Mouse (Mus musculus) heart, adult 2 months (tissue): ENCODE data around the gene Zfp950. TPM values are rescaled to one million over a fixed set of nuclear protein-coding genes. Genes with fewer than 3 reads are reported as not detected.
A peak's percentile ranks its signal among the peaks of the same experiment; 100 is the strongest.

ENCODE experiments used
- DNase-seq, 2 experiments: peaks; one replicate each; pipeline ENCODE4 v3.0.0; 2021
- H3K27ac ChIP-seq: fragments of 200-600 bp; 2 replicates; pipeline ENCODE4 v1.8.1; 2022
- H3K27me3 ChIP-seq: fragments of 200-500 bp; 2 replicates; pipeline ENCODE4 v1.6.1; 2012; ENCODE audit warnings: mild to moderate bottlenecking, low read length, inconsistent platforms, mixed read lengths; ENCODE audit not compliant: control insufficient read depth, insufficient read depth
- H3K36me3 ChIP-seq: fragments of 200-500 bp; 2 replicates; pipeline ENCODE4 v1.6.1; 2012; ENCODE audit warnings: low read length, inconsistent platforms; ENCODE audit not compliant: control insufficient read depth, insufficient read depth
- H3K4me1 ChIP-seq: fragments of 200-500 bp; 2 replicates; pipeline ENCODE4 v1.6.1; 2011; ENCODE audit warnings: low read length; ENCODE audit not compliant: control insufficient read depth, insufficient read depth
- H3K4me3 ChIP-seq: fragments of 200-600 bp; 2 replicates; pipeline ENCODE4 v1.8.1; 2022
- H3K79me2 ChIP-seq: fragments of 200-500 bp; replicated peaks from 2 replicates; pipeline ENCODE4 v1.6.1; 2012; ENCODE audit warnings: mild to moderate bottlenecking, inconsistent platforms, low read length, moderate library complexity, mixed read lengths; ENCODE audit not compliant: control insufficient read depth, insufficient read depth
- H3K9ac ChIP-seq: fragments of 200-500 bp; 2 replicates; pipeline ENCODE4 v1.6.1; 2012; ENCODE audit warnings: low read depth, mild to moderate bottlenecking, control low read depth, inconsistent platforms, low read length, mixed read lengths
- CTCF ChIP-seq: fragments of 200-600 bp; IDR thresholded peaks from 2 replicates; pipeline ENCODE4 v1.8.1; 2022; ENCODE audit warnings: antibody characterized with exemption, mild to moderate bottlenecking, moderate library complexity
- EP300 ChIP-seq: fragments of 200-500 bp; IDR thresholded peaks from 2 replicates; pipeline ENCODE4 v1.6.1; 2011; ENCODE audit warnings: low read depth, low read length, control low read depth; ENCODE audit not compliant: insufficient read depth
- POLR2A ChIP-seq: fragments of 200-500 bp; IDR thresholded peaks from 2 replicates; pipeline ENCODE4 v1.6.1; 2011; ENCODE audit warnings: mild to moderate bottlenecking, low read depth, low read length, control low read depth; ENCODE audit not compliant: insufficient read depth
- WGBS: fragments of 180-500 bp; shearing (Covaris S2); methylation state at CpG from one replicate; pipeline ENCODE4 v1.1.7; 2018; 5-methylcytosine and 5-hydroxymethylcytosine counted together
- intact Hi-C: fragments of 180-260 bp; cut with DNase I; formaldehyde crosslinking; loops from one replicate; pipeline ENCODE4 v1.15.1; 2025
- polyA plus RNA-seq: library from polyadenylated mRNA; depleted of rRNA; stranded (reverse); fragments of >200 nt; gene quantifications from 2 replicates; pipeline ENCODE4 v1.2.3, GENCODE M21; 2012
- total RNA-seq, 2 experiments: library from RNA; stranded (reverse); gene quantifications; 2 replicates each; pipeline ENCODE4 v1.2.3; 2021

Zfp950 gene
- total and polyA plus RNA-seq, 3 experiments: 4.7 to 10.5 (median 7.3) TPM

DNA sequence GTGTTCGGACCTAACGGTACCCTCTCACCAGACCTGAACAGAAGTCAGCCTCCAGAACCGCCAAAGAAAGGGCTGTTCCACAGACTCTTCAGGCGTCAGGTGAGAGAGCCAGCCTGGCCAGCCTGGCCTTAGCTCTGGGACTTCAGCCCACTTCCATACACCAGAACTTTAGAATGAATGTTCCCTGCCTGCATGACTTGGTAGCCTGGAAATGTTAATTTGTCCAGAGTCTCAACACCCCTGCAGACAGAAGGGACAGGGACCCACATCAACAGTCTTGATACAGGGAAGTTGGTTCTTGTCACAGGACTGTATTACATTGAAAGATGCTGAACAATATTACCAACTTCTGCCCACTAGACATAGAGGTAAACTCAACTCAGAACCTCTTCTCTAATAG is 50.1 kb downstream of the Zfp950 start:
- Histone ChIP-seq H3K9ac (no peak overlapping the region), H3K36me3 (no peaks in the 10 kb centered on the region)
- 94% methylated on average over 4 of the region's 4 CpGs for WGBS

DNA sequence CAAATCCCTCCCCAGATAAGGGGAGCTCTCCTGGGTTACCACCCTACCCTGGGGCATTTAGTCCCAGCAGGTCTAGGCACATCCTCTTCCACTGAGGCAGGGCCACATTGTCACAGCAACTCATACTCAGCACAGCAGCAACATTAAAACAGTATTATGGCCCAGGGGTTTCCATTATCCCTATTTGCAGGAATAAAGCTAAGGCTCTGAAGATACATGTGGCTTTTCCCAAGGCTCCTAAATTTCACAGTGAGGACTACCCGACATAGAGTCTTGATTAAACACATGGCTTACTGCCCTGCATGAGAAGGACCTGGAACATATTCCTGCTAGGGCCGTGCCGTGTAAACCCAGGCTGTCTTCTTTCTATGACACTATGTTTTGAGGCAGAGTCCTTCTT is 51.6 kb downstream of the Zfp950 start:
- TF ChIP-seq CTCF (no peak), EP300 (no peak), POLR2A (no peak)
- Histone ChIP-seq H3K79me2 (no peaks in the 10 kb centered on the region), H3K4me3 (no peak overlapping the region), H3K4me1 (no peaks in the 10 kb centered on the region; the same call in 1 of the 2 replicates), H3K36me3 (no peaks in the 10 kb centered on the region), H3K9ac (no peak overlapping the region), H3K27ac (no peak overlapping the region), H3K27me3 (no peaks in the 10 kb centered on the region)
- 93% methylated on average over 3 of the region's 3 CpGs for WGBS
- DNase-seq: no peak
- intact Hi-C loops: no loop called here

More for the DNA sequence above, 50.1 kb downstream of the Zfp950 start:
- no peaks in the 10 kb centered on the region for H3K27me3 ChIP-seq
- intact Hi-C loops: no loop called here
- DNase-seq: no peak
- H3K27ac ChIP-seq: no peak overlapping the region
- no peaks in the 10 kb centered on the region for H3K4me1 ChIP-seq
- H3K79me2 ChIP-seq: no peaks in the 10 kb centered on the region
- H3K4me3 ChIP-seq: no peak overlapping the region
- no peak for TF ChIP-seq EP300
- no peak for TF ChIP-seq CTCF
- TF ChIP-seq POLR2A: no peak

DNA sequence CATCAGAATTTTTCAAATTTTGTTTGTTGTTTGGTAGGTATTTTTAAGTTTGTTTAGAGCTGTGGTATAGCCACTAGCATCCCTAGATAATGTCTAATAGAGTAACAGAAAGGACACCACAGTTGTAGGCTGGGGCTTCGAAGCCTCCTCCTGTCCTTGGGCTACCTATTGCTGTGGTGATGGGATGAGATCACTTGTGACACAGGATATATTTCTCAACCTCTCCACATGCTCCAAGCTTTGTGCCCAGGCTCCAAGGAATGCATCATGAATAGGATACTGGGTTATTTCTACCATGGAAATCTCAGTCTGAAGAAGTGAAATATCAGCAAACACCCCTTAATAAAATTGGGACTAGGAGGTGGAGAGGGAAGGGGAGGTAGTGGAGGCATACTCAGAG is 52.9 kb downstream of the Zfp950 start:
- DNase-seq: no peak
- H3K4me3 ChIP-seq: no peak overlapping the region
- H3K4me1 ChIP-seq: no peaks in the 10 kb centered on the region; the same call in 1 of the 2 replicates
- no peaks in the 10 kb centered on the region for H3K79me2 ChIP-seq
- intact Hi-C loops: no loop called here
- no peak overlapping the region for H3K27ac ChIP-seq
- no peaks in the 10 kb centered on the region for H3K36me3 ChIP-seq
- TF ChIP-seq CTCF (no peak), POLR2A (no peak), EP300 (no peak)
- H3K9ac ChIP-seq: no peak overlapping the region
- no peaks in the 10 kb centered on the region for H3K27me3 ChIP-seq
- WGBS: 100% methylated on average over 1 of the region's 1 CpGs

DNA sequence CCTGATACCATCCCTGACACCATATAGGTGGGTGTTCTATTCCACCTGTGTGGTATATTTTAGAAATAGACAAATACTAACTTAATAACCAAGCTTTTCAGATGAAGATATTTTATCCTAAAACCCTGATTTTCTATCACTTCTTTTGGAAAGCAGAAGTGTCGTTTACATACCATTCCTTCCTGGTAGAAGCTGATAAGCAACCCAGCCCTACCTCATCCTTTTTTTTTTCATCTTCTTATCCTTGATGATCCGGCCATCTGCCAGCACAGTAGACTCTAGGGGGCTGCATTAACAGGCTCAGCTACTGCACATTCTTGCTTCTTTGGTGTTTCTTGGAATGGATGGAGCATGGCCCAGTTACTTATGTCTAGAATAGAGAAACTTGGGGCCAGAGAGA is 55.4 kb downstream of the Zfp950 start:
- Histone ChIP-seq H3K9ac (no peak overlapping the region), H3K4me1 (no peaks in the 10 kb centered on the region; the same call in 1 of the 2 replicates), H3K27ac (no peak overlapping the region), H3K27me3 (no peaks in the 10 kb centered on the region), H3K79me2 (no peaks in the 10 kb centered on the region), H3K4me3 (no peak overlapping the region), H3K36me3 (no peaks in the 10 kb centered on the region)
- no peak for TF ChIP-seq EP300
- intact Hi-C loops: loop anchor here (1.0 kb wide), 1 partner anchor 202 kb away; no protein-coding TSS in a partner anchor
- DNase-seq: no peak
- WGBS: 70% methylated on average over 2 of the region's 2 CpGs

DNA sequence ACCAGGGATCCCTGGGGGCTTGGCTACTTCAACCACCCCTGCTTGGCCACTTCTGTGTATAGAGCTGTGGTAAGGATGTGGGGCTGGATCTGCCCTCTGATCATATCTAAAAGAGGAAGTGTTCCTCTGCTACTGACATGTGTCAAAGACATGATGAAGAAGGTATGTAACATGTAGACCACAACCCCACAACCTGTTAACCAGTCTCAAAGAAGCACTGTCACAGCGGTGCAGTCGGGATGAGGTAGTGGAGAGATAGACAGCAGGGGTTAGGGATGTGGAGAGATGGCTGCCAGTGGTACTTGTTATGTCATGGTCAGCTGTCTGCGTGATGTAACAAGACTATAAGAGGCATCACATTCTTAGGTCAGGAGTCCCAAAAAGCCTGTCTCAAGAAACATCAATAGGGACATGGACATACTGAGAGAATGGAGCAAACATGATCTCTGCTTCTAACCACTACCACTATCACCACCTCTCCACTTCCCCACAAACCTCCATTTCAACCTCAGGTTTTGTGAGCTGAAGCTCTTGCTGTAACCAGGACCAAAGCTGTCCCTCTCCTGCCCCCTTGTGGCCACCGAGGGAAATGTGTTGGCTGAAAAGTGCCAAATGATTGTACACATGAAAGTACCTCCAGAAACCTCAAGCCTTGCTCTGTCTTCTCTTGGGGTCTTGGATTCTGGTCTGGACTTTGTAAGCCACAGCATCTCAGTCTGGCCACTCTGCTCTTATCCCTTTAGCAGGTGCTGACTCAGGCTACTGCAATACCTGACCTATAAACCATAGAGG is 56.3 kb downstream of the Zfp950 start:
- WGBS: 41% methylated on average over 4 of the region's 4 CpGs
- intact Hi-C loops: loop anchor here (1.0 kb wide), 1 partner anchor 195 kb away; the partner anchor contains the start of gene Grk5
- peak; percentile 86 to 91 for DNase-seq
- TF ChIP-seq EP300 (peak; percentile 97), POLR2A (no peak), CTCF (peak; percentile 97)
- Histone ChIP-seq H3K9ac (no peak overlapping the region), H3K36me3 (no peaks in the 10 kb centered on the region), H3K4me3 (no peak overlapping the region), H3K4me1 (peaks cover 2% of the 10 kb centered on the region; the same call in 1 of the 2 replicates), H3K27ac (no peak overlapping the region), H3K27me3 (no peaks in the 10 kb centered on the region), H3K79me2 (no peaks in the 10 kb centered on the region)

DNA sequence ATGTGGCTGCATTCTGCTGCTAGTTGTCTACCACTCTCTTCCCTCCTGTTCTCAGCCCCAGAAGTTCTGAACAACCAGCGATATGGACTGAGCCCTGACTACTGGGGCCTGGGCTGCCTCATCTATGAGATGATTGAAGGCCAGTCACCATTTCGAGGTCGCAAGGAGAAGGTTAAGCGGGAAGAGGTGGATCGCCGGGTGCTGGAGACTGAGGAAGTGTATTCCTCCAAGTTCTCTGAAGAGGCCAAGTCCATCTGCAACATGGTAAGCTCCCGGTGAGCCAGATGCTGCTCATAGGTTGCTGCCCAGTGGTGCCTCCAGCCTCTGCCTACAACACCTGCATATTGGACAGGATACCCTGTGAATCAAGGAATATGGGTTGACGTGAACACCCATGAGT is 57.6 kb downstream of the Zfp950 start:
- 93% methylated on average over 8 of the region's 8 CpGs for WGBS
- H3K79me2 ChIP-seq: no peaks in the 10 kb centered on the region
- DNase-seq: no peak
- TF ChIP-seq POLR2A: no peak
- no peak for TF ChIP-seq EP300
- no peak for TF ChIP-seq CTCF
- peaks cover 2% of the 10 kb centered on the region; the same call in 1 of the 2 replicates for H3K4me1 ChIP-seq
- no peak overlapping the region for H3K27ac ChIP-seq
- H3K36me3 ChIP-seq: no peaks in the 10 kb centered on the region
- H3K4me3 ChIP-seq: no peak overlapping the region
- intact Hi-C loops: no loop called here
- no peak overlapping the region for H3K9ac ChIP-seq
- no peaks in the 10 kb centered on the region for H3K27me3 ChIP-seq
